Mouse (Mus musculus) MEL (cell line): Measurements from ENCODE around the gene Lct. TPM values are rescaled to one million over a fixed set of nuclear protein-coding genes. Genes with fewer than 3 reads are reported as not detected.
"Not testable (repeated sequence)": the region's sequence is repeated elsewhere in the genome, so short reads cannot be mapped to it uniquely, and the experiment has no call there.

Experiments
- DNase-seq: peaks from one replicate; pipeline ENCODE4 v3.0.0; 2011; ENCODE audit warnings: low read depth, low spot score
- H3K27ac ChIP-seq: 2 replicates; pipeline ENCODE4 v1.5.1; 2012; ENCODE audit warnings: low read depth, mild to moderate bottlenecking, control low read depth, low read length, moderate library complexity; ENCODE audit not compliant: control insufficient read depth
- H3K27me3 ChIP-seq, 2 experiments: fragments of 150-350 bp in 1 of 2; sonication (generic) in 1 of 2; 2 replicates each; pipeline ENCODE4 v1.6.1; 2012; ENCODE audit warnings: low read length in 2 of 2, mild to moderate bottlenecking in 2 of 2, improper control_type of control experiment in 1 of 2, moderate library complexity in 1 of 2; ENCODE audit not compliant: insufficient read depth in 2 of 2, control insufficient read depth in 1 of 2
- H3K36me3 ChIP-seq, 2 experiments: 2 replicates each; pipeline ENCODE4 v1.6.1; 2012 to 2014; ENCODE audit warnings: low read length in 2 of 2, improper control_type of control experiment in 1 of 2, inconsistent platforms in 1 of 2, mild to moderate bottlenecking in 1 of 2; ENCODE audit not compliant: insufficient read depth in 2 of 2, control insufficient read depth in 1 of 2
- H3K4me1 ChIP-seq, 2 experiments: fragments of 150-350 bp in 1 of 2; sonication (generic) in 1 of 2; 2 replicates each; pipeline ENCODE4 v1.6.1; 2012; ENCODE audit warnings: low read length in 2 of 2, improper control_type of control experiment in 1 of 2, mild to moderate bottlenecking in 1 of 2; ENCODE audit not compliant: insufficient read depth in 2 of 2, control insufficient read depth in 1 of 2
- H3K4me3 ChIP-seq, 2 experiments: fragments of 150-350 bp in 1 of 2; sonication (generic) in 1 of 2; 2 replicates each; pipeline ENCODE4 v1.5.1; 2012; ENCODE audit warnings: low read depth in 2 of 2, low read length in 2 of 2, mild to moderate bottlenecking in 2 of 2, moderate library complexity in 2 of 2, control low read depth in 1 of 2, improper control_type of control experiment in 1 of 2; ENCODE audit not compliant: control insufficient read depth in 1 of 2, insufficient read depth in 1 of 2
- H3K79me2 ChIP-seq: 2 replicates; pipeline ENCODE4 v1.6.1; 2012; ENCODE audit warnings: mild to moderate bottlenecking, low read length, moderate library complexity; ENCODE audit not compliant: control insufficient read depth, poor library complexity, insufficient read depth
- H3K9ac ChIP-seq: 2 replicates; pipeline ENCODE4 v1.6.1; 2012; ENCODE audit warnings: low read depth, mild to moderate bottlenecking, control low read depth, low read length, moderate library complexity; ENCODE audit not compliant: control insufficient read depth, poor library complexity, severe bottlenecking
- H3K9me3 ChIP-seq: fragments of 150-350 bp; sonication (generic); replicated peaks from 2 replicates; pipeline ENCODE4 v1.6.1; 2012; ENCODE audit warnings: mild to moderate bottlenecking, low read length, improper control_type of control experiment, moderate library complexity; ENCODE audit not compliant: insufficient read depth
- BHLHE40 ChIP-seq: IDR thresholded peaks from 2 replicates; pipeline ENCODE4 v1.6.1; 2012; ENCODE audit warnings: low read depth, mild to moderate bottlenecking, inconsistent platforms, low read length, improper control_type of control experiment, borderline replicate concordance
- CHD2 ChIP-seq: IDR thresholded peaks from 2 replicates; pipeline ENCODE4 v1.6.1; 2011; ENCODE audit warnings: low read length, improper control_type of control experiment
- EP300 ChIP-seq, 2 experiments: IDR thresholded peaks; 2 replicates each; pipeline ENCODE4 v1.6.1; 2011; ENCODE audit warnings: improper control_type of control experiment in 2 of 2, low read length in 2 of 2, low read depth in 1 of 2, mild to moderate bottlenecking in 1 of 2
- ETS1 ChIP-seq: IDR thresholded peaks from 2 replicates; pipeline ENCODE4 v1.6.1; 2012; ENCODE audit warnings: low read depth, mild to moderate bottlenecking, inconsistent platforms, low read length, improper control_type of control experiment, moderate library complexity
- GATA1 ChIP-seq: IDR thresholded peaks from 2 replicates; pipeline ENCODE4 v1.6.1; 2011; ENCODE audit warnings: low read depth, low read length, improper control_type of control experiment
- MXI1 ChIP-seq: IDR thresholded peaks from 2 replicates; pipeline ENCODE4 v1.6.1; 2011; ENCODE audit warnings: mild to moderate bottlenecking, low read depth, low read length, improper control_type of control experiment
- NRF1 ChIP-seq: IDR thresholded peaks from 2 replicates; pipeline ENCODE4 v1.6.1; 2014; ENCODE audit warnings: low read depth, mild to moderate bottlenecking, inconsistent platforms, low read length, improper control_type of control experiment, moderate library complexity; ENCODE audit not compliant: poor library complexity, insufficient read depth, severe bottlenecking
- RAD21 ChIP-seq: IDR thresholded peaks from 2 replicates; pipeline ENCODE4 v1.6.1; 2011; ENCODE audit warnings: mild to moderate bottlenecking, low read depth, low read length, improper control_type of control experiment
- SMC3 ChIP-seq: IDR thresholded peaks from 2 replicates; pipeline ENCODE4 v1.6.1; 2011; ENCODE audit warnings: low read depth, low read length, improper control_type of control experiment
- TBP ChIP-seq: IDR thresholded peaks from 2 replicates; pipeline ENCODE4 v1.8.0; 2011; ENCODE audit warnings: low read depth, low read length, improper control_type of control experiment
- TCF12 ChIP-seq: IDR thresholded peaks from 2 replicates; pipeline ENCODE4 v1.6.1; 2014; ENCODE audit warnings: low read depth, mild to moderate bottlenecking, inconsistent platforms, low read length, improper control_type of control experiment, moderate library complexity
- UBTF ChIP-seq: IDR thresholded peaks from 2 replicates; pipeline ENCODE4 v1.6.1; 2012; ENCODE audit warnings: low read depth, mild to moderate bottlenecking, inconsistent platforms, low read length, improper control_type of control experiment, moderate library complexity, borderline replicate concordance; ENCODE audit not compliant: insufficient read depth
- USF2 ChIP-seq, 2 experiments: IDR thresholded peaks; 2 replicates each; pipeline ENCODE4 v1.6.1; 2011 to 2012; ENCODE audit warnings: improper control_type of control experiment in 2 of 2, low read length in 2 of 2, borderline replicate concordance in 1 of 2, inconsistent platforms in 1 of 2, low read depth in 1 of 2, mild to moderate bottlenecking in 1 of 2; ENCODE audit not compliant: insufficient read depth in 1 of 2
- ZKSCAN1 ChIP-seq: IDR thresholded peaks from 2 replicates; pipeline ENCODE4 v1.6.1; 2012; ENCODE audit warnings: low read depth, mild to moderate bottlenecking, inconsistent platforms, low read length, improper control_type of control experiment, moderate library complexity
- polyA plus RNA-seq, 2 experiments: library from polyadenylated mRNA; stranded (reverse) in 1 of 2; unstranded in 1 of 2; fragments of >175 nt in 1 of 2; fragments of >200 nt in 1 of 2; gene quantifications; 2 replicates each; pipeline versions ENCODE4 v1.2.1 to v1.2.4; 2012; ENCODE audit warnings: low replicate concordance in 2 of 2, low read depth in 1 of 2; ENCODE audit not compliant: insufficient read length in 2 of 2, insufficient read depth in 1 of 2, missing spikeins in 1 of 2
- total RNA-seq: library from RNA; depleted of rRNA; stranded (reverse); fragments of 300-350 nt; gene quantifications from 2 replicates; pipeline ENCODE4 v1.2.3, GENCODE M21; 2012

The Lct gene
- total and polyA plus RNA-seq, 3 experiments = under 0.01 to 0.06 TPM; not detected in 1

DNA sequence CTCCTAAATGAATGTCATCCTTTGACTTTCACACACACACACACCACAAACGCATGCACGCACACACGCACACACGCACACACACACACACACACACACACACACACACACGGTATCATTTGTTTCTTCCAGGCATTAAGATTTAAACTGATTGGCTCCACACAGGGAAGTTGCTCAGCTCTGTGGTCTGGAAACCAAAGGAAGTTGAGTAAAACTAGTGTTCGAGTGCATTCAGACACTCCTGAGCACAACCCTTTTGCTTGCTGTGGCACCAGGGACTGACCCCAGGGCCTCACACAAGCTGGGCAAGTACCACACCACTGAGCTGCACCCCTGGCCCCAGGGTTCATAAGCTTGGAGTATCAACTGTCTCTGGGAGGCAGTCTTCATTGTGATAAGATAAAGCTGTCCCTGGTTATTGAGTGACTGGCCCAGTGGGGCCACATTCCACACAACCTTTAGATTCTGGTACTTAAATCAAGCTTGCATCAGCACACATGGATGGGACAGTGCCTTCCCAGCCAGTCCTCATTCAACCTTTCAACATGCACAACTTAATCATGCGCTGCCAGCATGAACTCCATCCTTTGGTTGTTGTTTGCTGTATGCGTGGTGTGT, 5.0 kb downstream of the Lct start:
- peak; percentile 62 for DNase-seq
- no peak overlapping the region for H3K4me3 ChIP-seq

DNA sequence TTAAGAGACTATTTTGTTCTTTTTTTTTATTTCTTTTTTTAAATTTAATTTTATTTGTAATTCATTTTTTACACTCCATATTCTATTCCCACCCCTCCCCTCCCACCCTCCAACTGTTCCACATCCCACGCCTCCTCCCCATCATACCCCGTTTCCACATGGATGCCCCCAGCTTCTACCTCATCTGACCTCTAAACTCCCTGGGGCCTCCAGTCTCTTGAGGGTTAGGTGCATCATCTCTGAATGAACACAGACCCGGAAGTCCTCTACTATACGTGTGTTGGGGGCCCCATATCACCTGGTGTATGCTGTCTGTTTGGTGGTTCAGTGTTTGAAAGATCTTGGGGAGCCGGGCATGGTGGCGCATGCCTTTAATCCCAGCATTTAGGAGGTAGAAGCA, 8.9 kb downstream of the Lct start:
- not testable (repeated sequence) for H3K36me3 ChIP-seq, H3K9ac ChIP-seq, H3K79me2 ChIP-seq, H3K27ac ChIP-seq, H3K9me3 ChIP-seq, H3K27me3 ChIP-seq, H3K4me3 ChIP-seq, DNase-seq
- H3K4me1 ChIP-seq = peaks cover 3 to 15% of the 10 kb centered on the region in 2 experiments

More for the DNA sequence above, 5.0 kb downstream of the Lct start:
- Histone ChIP-seq H3K27me3 (no peaks in the 10 kb centered on the region), H3K27ac (no peak overlapping the region), H3K4me1 (peaks cover 5 to 15% of the 10 kb centered on the region in 2 experiments), H3K79me2 (no peaks in the 10 kb centered on the region), H3K9ac (no peak overlapping the region), H3K36me3 (peaks cover 0 to 8% of the 10 kb centered on the region in 2 experiments; a peak in 2 of 4 replicates), H3K9me3 (no peaks in the 10 kb centered on the region)
- TF ChIP-seq CHD2 (no peak), NRF1 (no peak), ZKSCAN1 (no peak), USF2 (IDR thresholded peaks at IDR 0.05; ENCODE audit: borderline replicate concordance in 1 of 2, insufficient read depth in 1 of 2, low read depth in 1 of 2, low read length in 2 of 2) (no peak), MXI1 (no peak), TBP (no peak), UBTF (no peak), TCF12 (no peak), RAD21 (no peak), SMC3 (no peak), EP300 (IDR thresholded peaks at IDR 0.05; ENCODE audit: low read depth in 1 of 2, low read length in 2 of 2) (0 out of 4 replicates have a peak, but pooled peaks of 1 of the 2 experiments have one; percentile 24), ETS1 (peak; percentile 26; the same call in 1 of the 2 replicates), BHLHE40 (no peak)

DNA sequence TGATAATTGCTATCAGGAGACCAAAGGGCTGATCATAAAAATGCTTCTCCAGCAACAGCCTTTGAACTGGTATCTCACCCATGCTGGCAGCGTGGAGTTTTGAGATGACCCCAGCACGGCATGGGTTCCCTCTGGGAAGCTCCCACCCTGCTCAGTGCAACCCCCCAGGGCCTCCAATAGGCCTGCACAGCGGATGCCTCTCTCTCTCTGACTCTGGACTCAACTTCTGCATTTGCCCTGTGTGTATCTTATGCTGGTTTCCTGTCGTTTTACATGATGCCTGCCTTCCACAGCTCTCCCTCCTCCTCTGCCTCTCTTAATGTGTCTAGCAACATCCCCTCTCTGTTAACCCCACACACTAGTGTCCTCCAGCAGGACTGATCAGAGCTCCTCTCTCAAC, 13.5 kb downstream of the Lct start:
- TF ChIP-seq ETS1 = no peak
- peak; percentile 15; the same call in 1 of the 2 replicates for TF ChIP-seq SMC3
- TF ChIP-seq TBP = peak; percentile 72
- TF ChIP-seq GATA1 = 0 out of 2 replicates have a peak, but pooled peaks have one; percentile 0
- peak overlapping the region; percentile 29; the same call in 1 of the 2 replicates for H3K27ac ChIP-seq
- no peak overlapping the region for H3K4me3 ChIP-seq
- H3K36me3 ChIP-seq = peaks cover 0 to 6% of the 10 kb centered on the region in 2 experiments; a peak in 2 of 4 replicates
- peaks cover 4 to 7% of the 10 kb centered on the region in 2 experiments; a peak in 3 of 4 replicates for H3K4me1 ChIP-seq
- no peaks in the 10 kb centered on the region for H3K79me2 ChIP-seq
- peak; percentile 76 for DNase-seq
- no peaks in the 10 kb centered on the region for H3K9me3 ChIP-seq
- H3K27me3 ChIP-seq = no peaks in the 10 kb centered on the region
- no peak overlapping the region for H3K9ac ChIP-seq
